Mouse (Mus musculus): ENCODE results near the gene Morn1. TPM values are rescaled to one million over a fixed set of nuclear protein-coding genes. Genes with fewer than 3 reads are reported as not detected.

Gene Morn1
- polyA plus RNA-seq, 1 experiment, result 12.6 TPM

- no peak for DNase-seq (ENCODE audit: low read depth)
- no peak for TF ChIP-seq POLR2A (IDR thresholded peaks at IDR 0.05; ENCODE audit: borderline replicate concordance, extremely low read depth, insufficient read depth, insufficient read length, poor library complexity, severe bottlenecking)
- no peak for TF ChIP-seq CTCF (IDR thresholded peaks at IDR 0.05; ENCODE audit: borderline replicate concordance, extremely low read depth, insufficient read depth, insufficient read length)
These were observed 57.0 kb downstream of the Morn1 start for GRCm38 (mm10) chr4:155143411-155143810.

- peak; percentile 90 for DNase-seq (ENCODE audit: low read depth)
- TF ChIP-seq POLR2A (IDR thresholded peaks at IDR 0.05; ENCODE audit: borderline replicate concordance, extremely low read depth, insufficient read depth, insufficient read length, poor library complexity, severe bottlenecking) (no peak), CTCF (IDR thresholded peaks at IDR 0.05; ENCODE audit: borderline replicate concordance, extremely low read depth, insufficient read depth, insufficient read length) (no peak)
These were observed 57.6 kb downstream of the Morn1 start for GRCm38 (mm10) chr4:155143871-155144502.

DNA sequence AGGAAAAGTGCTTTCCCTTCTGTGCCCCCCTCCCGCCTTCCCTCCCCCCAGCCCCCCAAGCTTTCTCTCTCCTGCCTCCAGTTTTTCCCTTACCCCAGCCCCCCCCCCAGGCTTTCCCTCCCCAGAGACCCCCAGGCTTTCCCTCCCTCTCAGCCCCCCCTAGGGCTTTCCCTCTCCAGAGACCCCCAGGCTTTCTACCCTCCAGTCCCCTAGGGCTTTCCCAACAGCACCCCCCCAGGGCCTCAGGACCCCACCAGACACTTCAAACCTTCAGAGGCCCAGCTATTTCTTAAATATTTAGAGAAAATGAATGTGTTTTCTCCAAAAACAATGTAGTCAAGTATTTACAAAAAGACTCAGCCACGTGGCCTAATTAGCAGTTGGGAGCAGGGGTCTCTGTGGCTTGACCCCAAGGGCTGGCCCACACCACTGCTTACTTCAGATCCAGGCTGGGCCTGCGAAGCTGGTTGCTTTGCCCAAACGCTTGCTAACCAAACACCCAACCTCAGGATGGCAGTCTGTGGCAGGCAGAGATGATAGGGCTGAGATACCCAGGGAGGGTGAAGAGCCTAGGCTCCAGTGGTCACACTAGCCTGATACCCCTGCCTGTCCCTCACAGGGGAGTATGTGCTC is 58.3 kb downstream of the Morn1 start:
- peak; percentile 40 for DNase-seq (ENCODE audit: low read depth)
- TF ChIP-seq POLR2A (IDR thresholded peaks at IDR 0.05; ENCODE audit: borderline replicate concordance, extremely low read depth, insufficient read depth, insufficient read length, poor library complexity, severe bottlenecking), result no peak
- TF ChIP-seq CTCF (IDR thresholded peaks at IDR 0.05; ENCODE audit: borderline replicate concordance, extremely low read depth, insufficient read depth, insufficient read length), result no peak

DNA sequence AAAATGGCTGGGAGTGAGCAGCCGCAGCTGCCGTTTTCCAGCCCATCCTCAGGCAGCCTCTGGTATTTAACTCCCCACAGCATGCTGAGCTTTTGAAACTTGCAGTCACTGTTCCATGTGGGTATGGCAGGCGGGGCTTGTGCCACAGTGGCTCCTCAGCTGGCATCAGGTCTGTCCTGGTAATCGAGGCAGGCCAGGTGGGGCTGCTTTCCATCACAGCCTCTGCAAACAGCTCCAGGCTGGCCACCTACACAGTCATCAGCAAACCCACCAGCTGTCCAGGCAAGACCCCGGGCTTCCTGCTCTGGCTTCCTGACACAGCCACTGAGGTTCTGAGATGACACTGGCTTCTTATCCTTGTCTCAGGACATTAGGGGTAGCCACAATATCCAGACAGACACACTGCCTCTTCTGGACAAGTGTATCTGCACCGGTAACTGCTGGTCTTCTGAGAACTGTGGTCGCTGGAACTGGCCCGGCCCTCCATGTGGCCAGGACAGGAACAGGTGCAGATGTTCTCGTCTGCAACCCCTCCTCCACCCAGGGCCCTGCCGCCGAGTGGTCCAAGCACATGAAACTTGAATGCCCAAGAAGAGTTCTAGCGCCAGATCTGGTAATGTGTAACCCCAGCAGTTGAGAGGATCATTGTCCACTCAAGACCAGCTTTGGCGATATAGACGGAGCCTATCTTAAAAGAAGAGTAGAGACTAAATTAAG is 59.9 kb downstream of the Morn1 start:
- DNase-seq (ENCODE audit: low read depth), result no peak
- TF ChIP-seq POLR2A (IDR thresholded peaks at IDR 0.05; ENCODE audit: borderline replicate concordance, extremely low read depth, insufficient read depth, insufficient read length, poor library complexity, severe bottlenecking), result no peak
- TF ChIP-seq CTCF (IDR thresholded peaks at IDR 0.05; ENCODE audit: borderline replicate concordance, extremely low read depth, insufficient read depth, insufficient read length), result no peak

- TF ChIP-seq POLR2A (IDR thresholded peaks at IDR 0.05; ENCODE audit: borderline replicate concordance, extremely low read depth, insufficient read depth, insufficient read length, poor library complexity, severe bottlenecking) (no peak), CTCF (IDR thresholded peaks at IDR 0.05; ENCODE audit: borderline replicate concordance, extremely low read depth, insufficient read depth, insufficient read length) (no peak)
- no peak for DNase-seq (ENCODE audit: low read depth)
These were observed 62.1 kb downstream of the Morn1 start for GRCm38 (mm10) chr4:155148453-155148852.

- TF ChIP-seq POLR2A (IDR thresholded peaks at IDR 0.05; ENCODE audit: borderline replicate concordance, extremely low read depth, insufficient read depth, insufficient read length, poor library complexity, severe bottlenecking), result no peak
- no peak for DNase-seq (ENCODE audit: low read depth)
These were observed 62.7 kb downstream of the Morn1 start for GRCm38 (mm10) chr4:155148910-155149698.

- TF ChIP-seq CTCF (IDR thresholded peaks at IDR 0.05; ENCODE audit: borderline replicate concordance, extremely low read depth, insufficient read depth, insufficient read length), result no peak
- no peak for TF ChIP-seq POLR2A (IDR thresholded peaks at IDR 0.05; ENCODE audit: borderline replicate concordance, extremely low read depth, insufficient read depth, insufficient read length, poor library complexity, severe bottlenecking)
- DNase-seq (ENCODE audit: low read depth), result no peak
These were observed 63.5 kb downstream of the Morn1 start for GRCm38 (mm10) chr4:155149941-155150275.

DNA sequence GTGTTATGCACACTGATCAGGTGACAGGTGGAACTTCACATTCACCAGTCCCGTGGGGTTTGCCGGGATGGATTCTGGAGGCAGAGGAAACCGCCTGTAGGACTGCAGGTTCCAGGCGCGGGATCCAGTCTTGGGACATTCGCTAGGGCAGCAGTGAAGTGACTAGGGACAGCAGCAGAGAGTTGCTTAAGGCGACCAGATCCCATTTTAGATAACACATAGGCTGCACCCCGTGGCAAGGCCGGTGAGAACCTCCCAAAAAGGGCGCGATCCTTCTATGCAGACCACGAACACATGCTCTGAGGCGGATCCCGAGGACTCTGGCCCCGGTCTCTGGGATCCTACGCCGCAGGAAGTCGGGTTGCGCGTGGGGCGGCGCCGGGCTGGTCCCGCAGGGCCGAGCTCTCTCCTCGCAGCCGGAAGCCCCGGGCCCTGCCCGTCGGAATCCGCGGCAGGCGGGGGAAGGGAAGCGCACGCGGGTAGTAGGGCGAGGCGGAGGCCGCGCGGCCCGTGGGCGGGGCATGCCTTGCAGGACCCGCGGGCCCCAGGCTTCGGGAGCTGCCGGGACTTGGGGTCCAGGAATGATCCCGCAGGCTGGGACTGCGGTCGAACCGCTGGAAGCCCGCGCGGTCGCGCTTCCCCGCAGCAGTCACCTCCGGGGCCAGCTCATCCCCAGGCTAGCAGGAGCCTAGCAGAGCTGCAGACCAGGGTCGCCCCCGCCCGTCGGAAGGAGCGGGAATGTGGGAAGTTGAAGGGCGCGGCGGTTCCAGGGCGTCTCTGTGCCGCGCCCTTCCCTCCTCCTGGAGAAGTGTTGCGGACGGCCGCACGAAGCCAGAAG is 64.1 kb downstream of the Morn1 start:
- TF ChIP-seq POLR2A (IDR thresholded peaks at IDR 0.05; ENCODE audit: borderline replicate concordance, extremely low read depth, insufficient read depth, insufficient read length, poor library complexity, severe bottlenecking) (0 out of 2 replicates have a peak, but pooled peaks have one; percentile 35), CTCF (IDR thresholded peaks at IDR 0.05; ENCODE audit: borderline replicate concordance, extremely low read depth, insufficient read depth, insufficient read length) (no peak)
- peak; percentile 75 for DNase-seq (ENCODE audit: low read depth)

- TF ChIP-seq POLR2A (IDR thresholded peaks at IDR 0.05; ENCODE audit: borderline replicate concordance, extremely low read depth, insufficient read depth, insufficient read length, poor library complexity, severe bottlenecking), result no peak
- TF ChIP-seq CTCF (IDR thresholded peaks at IDR 0.05; ENCODE audit: borderline replicate concordance, extremely low read depth, insufficient read depth, insufficient read length), result no peak
- DNase-seq (ENCODE audit: low read depth), result no peak
These were observed 64.9 kb downstream of the Morn1 start for GRCm38 (mm10) chr4:155151221-155151788.

DNA sequence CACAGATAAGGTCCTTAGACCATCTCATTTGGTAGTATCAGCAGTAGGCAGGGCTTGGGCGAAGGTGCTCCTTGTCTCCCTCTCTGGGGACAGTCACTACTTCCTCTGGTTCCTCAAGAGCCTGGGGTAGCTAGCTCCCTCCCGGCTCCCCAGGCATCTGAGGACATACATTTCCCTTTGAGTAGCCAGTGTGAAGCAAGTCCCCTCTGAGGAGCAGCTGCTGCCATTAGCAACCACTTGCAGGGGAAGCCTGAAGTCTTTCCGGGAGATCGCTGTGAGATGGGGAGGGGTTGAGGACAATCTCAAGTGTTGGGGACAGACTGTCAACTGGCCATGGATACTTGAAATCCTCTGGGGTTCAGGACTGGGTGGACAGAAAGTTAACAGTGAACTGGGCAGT is 65.5 kb downstream of the Morn1 start:
- no peak for TF ChIP-seq CTCF (IDR thresholded peaks at IDR 0.05; ENCODE audit: borderline replicate concordance, extremely low read depth, insufficient read depth, insufficient read length)
- no peak for TF ChIP-seq POLR2A (IDR thresholded peaks at IDR 0.05; ENCODE audit: borderline replicate concordance, extremely low read depth, insufficient read depth, insufficient read length, poor library complexity, severe bottlenecking)
- DNase-seq (ENCODE audit: low read depth), result no peak

Measured in brain, embryonic 14.5 days (tissue).